8 mouse cellular contexts compared by ENCODE assay signal in genomic region chr7:129648938-129649337, GRCm38 (mm10). TPM values are rescaled to one million over a fixed set of nuclear protein-coding genes. Genes with fewer than 3 reads are reported as not detected.
DNase-seq lines count a peak whose midpoint lies in the region; ATAC-seq and TF ChIP-seq lines count a peak whose summit lies in the region.

No protein-coding gene starts in this region.

- no peak overlapping the region for H3K9ac ChIP-seq in ES-E14 (ENCODE audit: insufficient read depth, low read depth, low read length, poor library complexity, severe bottlenecking)
- no peak overlapping the region for H3K9ac ChIP-seq in hindbrain, embryonic 12.5 days

- H3K4me3 ChIP-seq in ES-E14 (ENCODE audit: insufficient read depth in 1 of 2, low read depth in 1 of 2, low read length in 2 of 2, poor library complexity in 1 of 2, severe bottlenecking in 1 of 2): no peak overlapping the region
- no peak overlapping the region for H3K4me3 ChIP-seq in forebrain, embryonic 10.5 days
- no peak overlapping the region for H3K4me3 ChIP-seq in hindbrain, embryonic 12.5 days

- H3K27me3 ChIP-seq in forebrain, embryonic 10.5 days (ENCODE audit: poor library complexity, severe bottlenecking): peaks cover 50% of the 10 kb centered on the region
- H3K27me3 ChIP-seq in hindbrain, embryonic 12.5 days: 0 out of 2 replicates have a peak, but pooled peaks cover 14% of the 10 kb centered on the region

- no peaks in the 10 kb centered on the region for H3K4me1 ChIP-seq in ES-E14 (ENCODE audit: control insufficient read depth in 2 of 2, insufficient read depth in 2 of 2, low read length in 2 of 2, poor library complexity in 1 of 2)
- peaks cover 29% of the 10 kb centered on the region for H3K4me1 ChIP-seq in forebrain, embryonic 10.5 days
- peaks cover 8% of the 10 kb centered on the region for H3K4me1 ChIP-seq in hindbrain, embryonic 12.5 days

- no peaks in the 10 kb centered on the region for H3K9me3 ChIP-seq in ES-E14 (ENCODE audit: control insufficient read depth, insufficient read depth, low read depth, low read length)
- H3K9me3 ChIP-seq in forebrain, embryonic 10.5 days: no peaks in the 10 kb centered on the region
- no peaks in the 10 kb centered on the region for H3K9me3 ChIP-seq in hindbrain, embryonic 12.5 days (replicated peaks)

- H3K27ac ChIP-seq in ES-E14 (ENCODE audit: insufficient read depth, low read depth, low read length, poor library complexity, severe bottlenecking): no peak overlapping the region
- no peak overlapping the region for H3K27ac ChIP-seq in forebrain, embryonic 10.5 days
- no peak overlapping the region for H3K27ac ChIP-seq in hindbrain, embryonic 12.5 days

- peak; percentile 86 for DNase-seq in ES-E14 (ENCODE audit: low read depth, low spot score)
- peak; percentile 77 for DNase-seq in brain, embryonic 18.5 days (ENCODE audit: low read depth, low spot score)
- peak; percentile 86 for DNase-seq in forebrain, embryonic 10.5 days (ENCODE audit: extremely low spot score, low spot score)
- peak; percentile 85 to 92 for DNase-seq in layer of hippocampus, postnatal 14 days (ENCODE audit: low spot score in 2 of 2)
- DNase-seq in lung, postnatal 14 days: peak; percentile 93
- peak; percentile 95 for DNase-seq in right cerebral cortex, adult 2 months (ENCODE audit: low spot score in 2 of 2)
- peak; percentile 71 for DNase-seq in urinary bladder, adult 2 months (ENCODE audit: low spot score)

- WGBS in forebrain, embryonic 10.5 days: 8% methylated on average over 6 of the region's 6 CpGs
- 5% methylated on average over 6 of the region's 6 CpGs for WGBS in hindbrain, embryonic 12.5 days

- ATAC-seq in hindbrain, embryonic 12.5 days (ENCODE audit: low FRiP score): peak; percentile 38

- in situ Hi-C loops in ES-E14 (cut with MboI; ENCODE audit: low sequenced_read_pairs in 2 of 2, unreplicated experiment in 2 of 2): no loop called here

- H3K36me3 ChIP-seq in ES-E14 (ENCODE audit: control insufficient read depth, insufficient read depth, low read length, poor library complexity, severe bottlenecking): no peaks in the 10 kb centered on the region
- no peaks in the 10 kb centered on the region for H3K36me3 ChIP-seq in forebrain, embryonic 10.5 days (replicated peaks)
- H3K36me3 ChIP-seq in hindbrain, embryonic 12.5 days: no peaks in the 10 kb centered on the region

- no peak overlapping the region for H3K4me2 ChIP-seq in hindbrain, embryonic 12.5 days (replicated peaks)

TF ChIP-seq in ES-E14, 5 proteins besides CTCF, POLR2A, EP300 and RAD21:
- peak; percentile 56; the same call in 1 of the 2 replicates for TF ChIP-seq ZNF384 (IDR thresholded peaks at IDR 0.05; ENCODE audit: low read depth, low read length)
- TF ChIP-seq ZC3H11A (IDR thresholded peaks at IDR 0.05; ENCODE audit: borderline replicate concordance, low read depth, low read length): peak; percentile 88
- TF ChIP-seq CHD2 (IDR thresholded peaks at IDR 0.05; ENCODE audit: low read depth, low read length): no peak

RNA-seq across cellular contexts. Expression of gene Wdr11, which starts 57.3 kb away (rescaled TPM):
- 24.0 and 25.5 TPM in 2 replicates for total RNA-seq in ES-E14 (2012; rRNA removed)
- polyA plus RNA-seq in forebrain, embryonic 10.5 days (2016; fragmentation: Nextera tagmentation; extraction: Ambion mirVana): 37.7 and 41.2 TPM in 2 replicates
- polyA plus RNA-seq in hindbrain, embryonic 12.5 days (2016; fragmentation: Nextera tagmentation; extraction: Ambion mirVana): 42.8 and 44.7 TPM in 2 replicates
- 10 to 100 TPM; 42.6 to 48.1 TPM for total RNA-seq in layer of hippocampus, postnatal 14 days (2021)
- polyA plus RNA-seq in urinary bladder, adult 2 months (2012; rRNA removed): 28.3 TPM in 2 replicates
